Mouse (Mus musculus): ENCODE data around the gene Cacna1e. TPM values are rescaled to one million over a fixed set of nuclear protein-coding genes. Genes with fewer than 3 reads are reported as not detected.

The Cacna1e gene
- total and polyA plus RNA-seq, 2 experiments from 2014 or later: 10.3 to 68.4 TPM

DNA sequence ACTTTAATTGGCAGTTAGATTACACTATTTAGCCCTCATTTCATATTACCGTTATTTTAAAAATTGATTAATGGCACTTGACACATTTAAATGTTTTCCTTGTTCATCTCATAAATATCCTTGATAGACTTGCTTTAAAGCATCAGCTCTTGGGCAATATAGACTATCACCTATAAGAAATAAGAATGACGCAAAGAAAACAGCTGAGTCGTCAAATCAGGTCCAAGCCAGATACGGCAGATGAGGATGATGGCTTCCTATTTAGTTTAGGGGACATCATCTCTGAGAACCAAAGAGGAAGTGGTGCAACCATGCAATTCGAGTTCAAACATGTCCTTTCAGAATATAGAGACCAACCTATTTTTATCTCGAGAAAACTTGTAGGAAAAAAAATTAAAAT, 492.3 kb downstream of the Cacna1e start:
- no peaks in the 10 kb centered on the region for H3K9me3 ChIP-seq (ENCODE audit: low read length)
- no peak overlapping the region for H3K4me3 ChIP-seq (ENCODE audit: low read depth, low read length)
- no peaks in the 10 kb centered on the region for H3K4me1 ChIP-seq (ENCODE audit: insufficient read depth, low read length)
- no peaks in the 10 kb centered on the region for H3K27me3 ChIP-seq (ENCODE audit: insufficient read depth, low read length)
- ATAC-seq (ENCODE audit: low FRiP score): no peak
- H3K36me3 ChIP-seq (ENCODE audit: insufficient read depth, low read length): no peaks in the 10 kb centered on the region; the same call in 1 of the 2 replicates
- no peak for DNase-seq (ENCODE audit: low spot score)
- no peak overlapping the region for H3K9ac ChIP-seq (replicated peaks; ENCODE audit: low read length, poor library complexity, severe bottlenecking)
- TF ChIP-seq CTCF (IDR thresholded peaks at IDR 0.05): no peak
- 95% methylated on average over 6 of the region's 6 CpGs for WGBS
- no peak overlapping the region for H3K4me2 ChIP-seq (ENCODE audit: low read depth, low read length, poor library complexity, severe bottlenecking)
- no peak overlapping the region for H3K27ac ChIP-seq (ENCODE audit: low read depth, low read length)

Other genes starting within 250 kb of the Cacna1e start
- gene Ier5, start 215.1 kb upstream of the Cacna1e start, total RNA-seq (2014; rRNA removed): 30.1 and 44.2 TPM in 2 replicates
- 3.9 and 4.0 TPM in 2 replicates for gene Ier5, start 215.1 kb upstream of the Cacna1e start, polyA plus RNA-seq (2015; fragmentation: Nextera tagmentation; extraction: Ambion mirVana)